In genomic region chr1:137464971-137465370, GRCm38 (mm10) we compare ENCODE assay signal across 22 mouse cellular contexts.
DNase-seq lines count a peak whose midpoint lies in the region; ATAC-seq and TF ChIP-seq lines count a peak whose summit lies in the region.
"Had no signal": no experiment of that assay in that cellular context is flagged by ENCODE, and none has a peak within 500 bp of the region (broad histone marks: within the 10 kb centered on the region; RNA-seq: fewer than 3 reads in every experiment).

No protein-coding gene starts in this region.

- H3K36me3 ChIP-seq in heart, adult 2 months (ENCODE audit: control insufficient read depth, insufficient read depth, low read length): no peaks in the 10 kb centered on the region
- no peaks in the 10 kb centered on the region for H3K36me3 ChIP-seq in midbrain, embryonic 11.5 days (ENCODE audit: control insufficient read depth, insufficient read depth, low read length)
- H3K36me3 ChIP-seq in midbrain, embryonic 14.5 days (ENCODE audit: control insufficient read depth, insufficient read depth, low read length): no peaks in the 10 kb centered on the region
- no peaks in the 10 kb centered on the region for H3K36me3 ChIP-seq in intestine, embryonic 16.5 days (ENCODE audit: control insufficient read depth, insufficient read depth, low read length)
- H3K36me3 ChIP-seq: G1E had no signal

- intact Hi-C loops in heart, adult 2 months (cut with DNase I): no loop called here

- no peak for TF ChIP-seq CTCF in heart, adult 2 months (IDR thresholded peaks at IDR 0.05)

- 86% methylated on average over 5 of the region's 5 CpGs for WGBS in heart, adult 2 months
- WGBS in midbrain, embryonic 11.5 days: 81% methylated on average over 5 of the region's 5 CpGs
- WGBS in midbrain, embryonic 14.5 days: 73% methylated on average over 5 of the region's 5 CpGs
- 75% methylated on average over 5 of the region's 5 CpGs for WGBS in intestine, embryonic 16.5 days

- H3K9me3 ChIP-seq in midbrain, embryonic 11.5 days (ENCODE audit: control insufficient read depth, low read length): no peaks in the 10 kb centered on the region
- no peaks in the 10 kb centered on the region for H3K9me3 ChIP-seq in midbrain, embryonic 14.5 days (ENCODE audit: control insufficient read depth, low read length)
- no peaks in the 10 kb centered on the region for H3K9me3 ChIP-seq in intestine, embryonic 16.5 days (ENCODE audit: control insufficient read depth, low read length)

- H3K4me2 ChIP-seq in midbrain, embryonic 11.5 days: no peak overlapping the region
- H3K4me2 ChIP-seq in midbrain, embryonic 14.5 days (ENCODE audit: low read length): no peak overlapping the region
- no peak overlapping the region for H3K4me2 ChIP-seq in intestine, embryonic 16.5 days (ENCODE audit: low read depth, low read length)

- TF ChIP-seq EP300 in heart, adult 2 months (IDR thresholded peaks at IDR 0.05; ENCODE audit: insufficient read depth, low read depth, low read length): no peak

- no peak for TF ChIP-seq POLR2A in heart, adult 2 months (IDR thresholded peaks at IDR 0.05; ENCODE audit: insufficient read depth, low read depth, low read length)

- no peaks in the 10 kb centered on the region for H3K27me3 ChIP-seq in heart, adult 2 months (ENCODE audit: control insufficient read depth, insufficient read depth, low read length)
- no peaks in the 10 kb centered on the region for H3K27me3 ChIP-seq in midbrain, embryonic 11.5 days (ENCODE audit: control insufficient read depth, insufficient read depth, low read length)
- no peaks in the 10 kb centered on the region for H3K27me3 ChIP-seq in midbrain, embryonic 14.5 days (ENCODE audit: control insufficient read depth, insufficient read depth, low read length)
- H3K27me3 ChIP-seq in intestine, embryonic 16.5 days (replicated peaks; ENCODE audit: control insufficient read depth, insufficient read depth, low read length): no peaks in the 10 kb centered on the region
- H3K27me3 ChIP-seq: CH12.LX, Patski had no signal

- peak; percentile 65 for DNase-seq in heart, adult 11 months
- no peak for DNase-seq in heart, adult 2 months
- peak; percentile 39 for DNase-seq in midbrain, embryonic 11.5 days (ENCODE audit: low spot score, missing footprints)
- no peak for DNase-seq in midbrain, embryonic 14.5 days
- DNase-seq in retina, embryonic 14.5 days (ENCODE audit: low spot score): peak; percentile 60
- DNase-seq in retina, postnatal 1 day: peak; percentile 68
- no peak for DNase-seq in urinary bladder, adult 2 months (ENCODE audit: low spot score)
- DNase-seq: adrenal gland, adult 2 months; adrenal gland, adult 8-10 months; adrenal gland, postnatal 10 days; adrenal gland, postnatal 14 days; adrenal gland, postnatal 25 days; adrenal gland, postnatal 36 days; B cell, adult 2 months; cerebellum, adult 11 months; cerebellum, adult 11-12 months had no signal

- H3K9ac ChIP-seq in heart, adult 2 months (ENCODE audit: low read depth, low read length): no peak overlapping the region
- no peak overlapping the region for H3K9ac ChIP-seq in midbrain, embryonic 11.5 days (ENCODE audit: low read length)
- H3K9ac ChIP-seq in midbrain, embryonic 14.5 days (replicated peaks; ENCODE audit: low read length): no peak overlapping the region
- no peak overlapping the region for H3K9ac ChIP-seq in intestine, embryonic 16.5 days (ENCODE audit: low read depth, low read length)

- no peaks in the 10 kb centered on the region for H3K4me1 ChIP-seq in heart, adult 2 months (ENCODE audit: control insufficient read depth, insufficient read depth, low read length)
- no peaks in the 10 kb centered on the region for H3K4me1 ChIP-seq in midbrain, embryonic 11.5 days (ENCODE audit: control insufficient read depth, insufficient read depth, low read length)
- no peaks in the 10 kb centered on the region for H3K4me1 ChIP-seq in midbrain, embryonic 14.5 days (ENCODE audit: control insufficient read depth, insufficient read depth, low read length)
- H3K4me1 ChIP-seq in intestine, embryonic 16.5 days (ENCODE audit: control insufficient read depth, insufficient read depth, low read length): no peaks in the 10 kb centered on the region

- no peak overlapping the region for H3K27ac ChIP-seq in heart, adult 2 months
- H3K27ac ChIP-seq in midbrain, embryonic 11.5 days (ENCODE audit: low read depth, low read length): no peak overlapping the region
- no peak overlapping the region for H3K27ac ChIP-seq in midbrain, embryonic 14.5 days (replicated peaks; ENCODE audit: low read depth, low read length)
- no peak overlapping the region for H3K27ac ChIP-seq in intestine, embryonic 16.5 days (ENCODE audit: low read length)

- no peak for ATAC-seq in midbrain, embryonic 11.5 days (ENCODE audit: low FRiP score)
- ATAC-seq in midbrain, embryonic 14.5 days (ENCODE audit: low FRiP score, low TSS enrichment): no peak
- no peak for ATAC-seq in intestine, embryonic 16.5 days
- ATAC-seq: activated CD4-positive, CD25-positive, alpha-beta regulatory T cell, adult 4 months; CD4-positive, CD25-positive, alpha-beta regulatory T cell, adult 4 months; Patski had no signal

- no peak overlapping the region for H3K4me3 ChIP-seq in heart, adult 2 months
- no peak overlapping the region for H3K4me3 ChIP-seq in midbrain, embryonic 11.5 days (ENCODE audit: low read depth, low read length)
- no peak overlapping the region for H3K4me3 ChIP-seq in midbrain, embryonic 14.5 days (replicated peaks; ENCODE audit: low read depth, low read length)
- H3K4me3 ChIP-seq in intestine, embryonic 16.5 days (ENCODE audit: low read length): no peak overlapping the region

- H3K79me2 ChIP-seq in heart, adult 2 months (replicated peaks; ENCODE audit: control insufficient read depth, insufficient read depth, low read length): no peaks in the 10 kb centered on the region

Comparison
In these comparisons a context has a peak if more than half of its experiments do, and no peak if none do; other contexts are left out.
1. DNase-seq: peak in heart, adult 11 months (single experiment), midbrain, embryonic 11.5 days (single experiment), retina, embryonic 14.5 days (single experiment) and retina, postnatal 1 day (single experiment); none in heart, adult 2 months (0 of 2), midbrain, embryonic 14.5 days (single experiment) and urinary bladder, adult 2 months (single experiment).